Mouse (Mus musculus) heart, postnatal 0 days (tissue): ENCODE data around the gene Upp2. TPM values are rescaled to one million over a fixed set of nuclear protein-coding genes. Genes with fewer than 3 reads are reported as not detected.

Experiments used
- ATAC-seq: fragments of 200-750 bp; cut with Nextera tagmentation; 2 replicates; pipeline ENCODE4 v1.8.0; 2017; ENCODE audit warnings: low read depth, moderate number of reproducible peaks, moderate library complexity; ENCODE audit not compliant: insufficient read depth
- DNase-seq: peaks from one replicate; pipeline ENCODE4 v3.0.0-alpha.2; 2016; ENCODE audit warnings: low spot score
- H3K27ac ChIP-seq: fragments of 300-500 bp; sonication (generic); 2 replicates; pipeline ENCODE4 v1.5.1; 2014; ENCODE audit warnings: low read depth, mild to moderate bottlenecking
- H3K27me3 ChIP-seq: fragments of 300-500 bp; sonication (generic); 2 replicates; pipeline ENCODE4 v1.6.1; 2014; ENCODE audit warnings: low read length, mixed read lengths; ENCODE audit not compliant: control insufficient read depth, insufficient read depth
- H3K36me3 ChIP-seq: fragments of 300-500 bp; sonication (generic); replicated peaks from 2 replicates; pipeline ENCODE4 v1.6.1; 2014; ENCODE audit warnings: low read length, mixed read lengths; ENCODE audit not compliant: control insufficient read depth, insufficient read depth
- H3K4me1 ChIP-seq: fragments of 300-500 bp; sonication (generic); 2 replicates; pipeline ENCODE4 v1.6.1; 2014; ENCODE audit warnings: antibody characterized with exemption; ENCODE audit not compliant: control insufficient read depth, insufficient read depth
- H3K4me2 ChIP-seq: fragments of 300-500 bp; sonication (generic); 2 replicates; pipeline ENCODE4 v1.6.1; 2014; ENCODE audit warnings: low read depth, mild to moderate bottlenecking, low read length, moderate library complexity
- H3K4me3 ChIP-seq: fragments of 300-500 bp; sonication (generic); 2 replicates; pipeline ENCODE4 v1.5.1; 2014; ENCODE audit warnings: low read depth, low read length
- H3K9ac ChIP-seq: fragments of 300-500 bp; sonication (generic); replicated peaks from 2 replicates; pipeline ENCODE4 v1.6.1; 2014; ENCODE audit warnings: low read depth, low read length, mixed read lengths
- H3K9me3 ChIP-seq: fragments of 300-500 bp; sonication (generic); replicated peaks from 2 replicates; pipeline ENCODE4 v1.6.1; 2016; ENCODE audit warnings: low read length; ENCODE audit not compliant: control insufficient read depth
- CTCF ChIP-seq: IDR thresholded peaks from 2 replicates; pipeline ENCODE4 v1.5.1; 2016; ENCODE audit warnings: antibody characterized with exemption, control low read depth, low read depth
- EP300 ChIP-seq: IDR thresholded peaks from 2 replicates; pipeline ENCODE4 v1.6.1; 2016; ENCODE audit warnings: antibody characterized with exemption, low read depth
- WGBS: fragments of 180-500 bp; shearing (Covaris S2); extraction: QIAGEN DNeasy Blood & Tissue Kit; methylation state at CpG from one replicate; pipeline ENCODE4 v1.1.7; 2014; 5-methylcytosine and 5-hydroxymethylcytosine counted together
- polyA plus RNA-seq: library from polyadenylated mRNA; unstranded; fragments of >200 nt; fragmentation: Nextera tagmentation; extraction: Ambion mirVana; gene quantifications from 2 replicates; pipeline ENCODE4 v1.2.1, GENCODE M21; 2015
- total RNA-seq: library from RNA; depleted of rRNA; stranded (reverse); fragments of >200 nt; gene quantifications from 2 replicates; pipeline ENCODE4 v1.2.3, GENCODE M21; 2014; ENCODE audit warnings: low replicate concordance

Upp2 gene
- total and polyA plus RNA-seq, 2 experiments from 2014 or later = 0.92 to 4.3 TPM

DNA sequence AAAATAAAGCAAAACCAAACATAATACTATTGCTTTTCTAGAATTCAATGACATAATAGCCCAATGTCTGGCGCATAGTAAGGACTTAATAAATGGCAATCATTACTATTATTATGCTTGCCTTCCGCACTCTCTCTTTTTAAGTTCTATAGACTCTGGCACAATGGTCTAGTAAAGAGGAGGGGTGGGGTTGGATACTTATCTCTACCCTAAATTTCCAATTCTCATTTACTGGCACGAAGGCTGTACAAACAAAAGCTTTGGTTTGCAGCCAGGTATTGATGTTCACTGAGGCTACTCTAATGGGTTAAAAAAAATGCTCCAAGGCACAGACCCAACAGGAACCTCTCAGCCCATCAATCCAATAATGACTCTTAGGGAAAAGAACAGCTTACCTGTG is 61.9 kb downstream of the Upp2 start:
- H3K9ac ChIP-seq = no peak overlapping the region
- H3K4me2 ChIP-seq = no peak overlapping the region
- TF ChIP-seq CTCF (no peak), EP300 (no peak)
- H3K36me3 ChIP-seq = no peaks in the 10 kb centered on the region
- H3K27me3 ChIP-seq = no peaks in the 10 kb centered on the region
- no peak overlapping the region for H3K27ac ChIP-seq
- H3K9me3 ChIP-seq = no peaks in the 10 kb centered on the region
- H3K4me3 ChIP-seq = no peak overlapping the region
- H3K4me1 ChIP-seq = no peaks in the 10 kb centered on the region
- no peak for DNase-seq
- ATAC-seq = no peak
- 77% methylated on average over 3 of the region's 3 CpGs for WGBS

DNA sequence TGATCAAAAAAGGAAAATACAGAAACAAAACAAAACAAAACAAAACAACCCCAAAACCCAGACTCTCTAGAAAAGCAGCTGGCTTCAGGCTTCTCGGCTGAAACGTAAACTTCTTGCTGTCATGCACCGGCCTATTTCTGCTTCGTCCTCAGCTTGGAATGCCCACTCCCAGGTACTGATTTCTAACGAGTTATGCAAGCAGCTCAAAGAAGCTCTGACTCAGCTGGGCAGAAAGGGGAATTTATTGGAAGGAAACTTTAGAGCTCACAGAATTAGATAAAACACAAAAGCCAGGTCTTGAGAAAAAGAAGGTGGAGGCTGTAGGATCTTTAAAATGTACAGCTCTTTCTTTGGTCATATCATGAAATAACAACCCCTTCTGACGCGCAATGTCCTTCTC is 62.3 kb downstream of the Upp2 start:
- no peak overlapping the region for H3K4me3 ChIP-seq
- no peaks in the 10 kb centered on the region for H3K27me3 ChIP-seq
- TF ChIP-seq CTCF (no peak), EP300 (no peak)
- ATAC-seq (no peak), DNase-seq (no peak)
- H3K36me3 ChIP-seq = no peaks in the 10 kb centered on the region
- no peaks in the 10 kb centered on the region for H3K4me1 ChIP-seq
- no peaks in the 10 kb centered on the region for H3K9me3 ChIP-seq
- no peak overlapping the region for H3K4me2 ChIP-seq
- 58% methylated on average over 7 of the region's 7 CpGs for WGBS
- no peak overlapping the region for H3K9ac ChIP-seq
- H3K27ac ChIP-seq = no peak overlapping the region

DNA sequence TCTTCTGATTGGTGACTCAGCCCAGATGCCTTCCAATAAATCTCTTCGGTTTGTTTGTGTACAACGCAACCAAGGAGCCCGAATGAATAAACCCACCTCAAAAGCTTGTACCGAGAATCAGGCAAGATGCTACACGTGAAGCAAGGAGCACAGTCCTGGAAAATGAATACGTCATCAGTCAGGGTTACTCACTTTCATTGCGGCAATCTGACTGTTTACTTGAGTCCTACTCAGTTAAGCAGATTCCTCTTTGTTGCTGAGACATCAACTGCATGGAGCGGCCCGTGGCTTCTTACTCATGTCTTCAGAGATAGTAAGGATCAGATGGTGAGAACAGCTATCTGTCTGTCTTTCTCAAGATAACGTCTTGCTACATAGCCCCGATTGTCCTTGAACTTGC is 66.7 kb downstream of the Upp2 start:
- H3K4me3 ChIP-seq = no peak overlapping the region
- ATAC-seq = no peak
- no peaks in the 10 kb centered on the region for H3K4me1 ChIP-seq
- no peak for DNase-seq
- H3K27ac ChIP-seq = no peak overlapping the region
- WGBS = 89% methylated on average over 11 of the region's 11 CpGs
- no peak overlapping the region for H3K4me2 ChIP-seq
- H3K36me3 ChIP-seq = no peaks in the 10 kb centered on the region
- TF ChIP-seq EP300 (no peak), CTCF (no peak)
- no peak overlapping the region for H3K9ac ChIP-seq
- H3K9me3 ChIP-seq = no peaks in the 10 kb centered on the region
- H3K27me3 ChIP-seq = no peaks in the 10 kb centered on the region

DNA sequence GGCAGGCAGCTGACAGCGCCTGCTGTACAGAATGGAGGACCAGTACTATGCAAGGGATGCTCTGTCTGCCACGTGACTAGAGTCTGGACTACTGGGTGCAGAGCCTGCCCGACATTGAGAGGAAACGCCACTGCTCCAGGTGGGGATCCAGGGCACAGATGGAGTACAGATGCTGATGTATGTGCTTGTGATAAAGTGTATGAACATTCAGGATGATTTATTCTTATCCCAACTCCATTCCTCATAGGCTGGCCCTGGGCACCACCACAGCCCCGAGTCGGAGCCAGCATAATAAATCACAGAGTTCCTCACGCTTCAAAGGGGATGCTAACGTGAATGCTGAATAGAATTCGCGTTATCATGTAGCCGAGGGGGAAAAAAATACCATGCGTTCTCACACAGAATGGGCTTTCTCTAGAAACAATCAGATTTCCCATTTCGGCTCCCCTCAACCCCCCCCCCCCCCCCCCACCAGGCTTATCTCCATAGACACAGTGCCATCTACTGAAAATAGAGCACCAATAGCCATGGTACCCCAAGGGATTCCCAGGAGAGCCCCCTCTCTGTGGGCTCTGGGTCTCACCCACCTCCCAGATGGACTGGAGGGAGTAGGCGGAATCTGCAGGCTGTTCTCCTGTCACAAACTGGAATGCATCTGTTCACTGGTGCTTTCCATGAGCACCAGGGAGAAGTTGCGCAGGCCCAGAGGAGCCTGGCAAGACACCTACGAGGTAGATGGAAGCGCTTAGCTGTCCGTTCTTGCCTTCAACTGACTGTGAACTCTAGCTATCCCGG is 74.9 kb downstream of the Upp2 start:
- WGBS = 76% methylated on average over 19 of the region's 19 CpGs
- TF ChIP-seq EP300 (no peak), CTCF (no peak)
- H3K4me3 ChIP-seq = no peak overlapping the region
- no peaks in the 10 kb centered on the region for H3K9me3 ChIP-seq
- no peaks in the 10 kb centered on the region for H3K36me3 ChIP-seq
- no peak for DNase-seq
- ATAC-seq = no peak
- no peak overlapping the region for H3K4me2 ChIP-seq
- no peaks in the 10 kb centered on the region for H3K27me3 ChIP-seq
- no peaks in the 10 kb centered on the region for H3K4me1 ChIP-seq
- no peak overlapping the region for H3K9ac ChIP-seq
- H3K27ac ChIP-seq = no peak overlapping the region

DNA sequence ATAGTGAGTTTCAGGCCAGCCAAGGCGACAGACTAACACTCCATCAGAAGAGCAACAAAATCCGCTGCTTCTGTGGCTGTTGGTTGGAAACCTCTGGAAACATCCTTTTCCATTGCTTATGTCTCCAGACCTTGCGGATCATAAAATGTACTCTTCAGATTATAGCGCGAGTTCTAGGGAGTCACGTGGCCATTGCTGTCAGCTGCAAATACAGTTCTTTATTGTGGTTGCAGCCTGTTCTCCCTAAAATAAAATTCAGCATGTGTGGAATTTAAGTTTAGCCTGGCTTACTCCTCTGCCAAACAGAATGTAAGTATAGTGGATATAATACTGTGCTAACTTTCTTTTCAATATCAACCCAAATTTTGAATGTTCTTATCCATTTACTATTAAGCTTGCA is 78.6 kb downstream of the Upp2 start:
- H3K9ac ChIP-seq = no peak overlapping the region
- H3K9me3 ChIP-seq = no peaks in the 10 kb centered on the region
- H3K27me3 ChIP-seq = no peaks in the 10 kb centered on the region
- no peaks in the 10 kb centered on the region for H3K36me3 ChIP-seq
- no peak overlapping the region for H3K4me2 ChIP-seq
- H3K4me3 ChIP-seq = no peak overlapping the region
- DNase-seq (no peak), ATAC-seq (no peak)
- TF ChIP-seq EP300 (no peak), CTCF (no peak)
- H3K4me1 ChIP-seq = no peaks in the 10 kb centered on the region
- H3K27ac ChIP-seq = no peak overlapping the region
- 89% methylated on average over 6 of the region's 6 CpGs for WGBS

DNA sequence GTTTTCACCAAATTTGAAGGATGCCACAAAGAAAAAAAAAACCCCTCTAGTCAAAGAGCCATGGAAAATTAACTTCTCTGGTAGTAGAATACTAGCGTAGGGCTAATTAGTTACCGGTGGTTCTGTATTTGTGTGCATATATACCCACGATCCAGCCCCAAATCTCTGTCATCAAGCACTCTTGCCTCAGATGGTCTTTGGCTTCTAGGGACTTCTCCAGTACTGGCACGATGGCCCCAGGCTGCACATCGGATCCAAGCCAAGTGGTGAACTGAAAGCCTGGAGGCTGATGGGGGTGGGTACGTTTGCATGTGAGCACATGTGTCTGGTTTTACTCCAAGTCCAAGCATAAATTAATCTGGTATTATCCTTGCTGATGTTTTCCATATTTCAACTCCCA is 88.1 kb downstream of the Upp2 start:
- no peak for ATAC-seq
- H3K36me3 ChIP-seq = no peaks in the 10 kb centered on the region
- H3K9me3 ChIP-seq = peaks cover 5% of the 10 kb centered on the region
- 84% methylated on average over 6 of the region's 6 CpGs for WGBS
- DNase-seq = no peak
- H3K27ac ChIP-seq = no peak overlapping the region
- no peaks in the 10 kb centered on the region for H3K27me3 ChIP-seq
- H3K4me3 ChIP-seq = no peak overlapping the region
- H3K9ac ChIP-seq = no peak overlapping the region
- H3K4me1 ChIP-seq = no peaks in the 10 kb centered on the region
- H3K4me2 ChIP-seq = no peak overlapping the region
- no peak for TF ChIP-seq EP300
- TF ChIP-seq CTCF = no peak
